Mouse (Mus musculus): Measurements from ENCODE around the gene Tle3. TPM values are rescaled to one million over a fixed set of nuclear protein-coding genes. Genes with fewer than 3 reads are reported as not detected.
A peak's percentile ranks its signal among the peaks of the same experiment; 100 is the strongest.

Tle3 gene
- polyA plus RNA-seq, 1 experiment = 67.0 TPM

- TF ChIP-seq POLR2A (IDR thresholded peaks at IDR 0.05; ENCODE audit: borderline replicate concordance, control insufficient read depth, low read depth, low read length) (no peak), CTCF (IDR thresholded peaks at IDR 0.05; ENCODE audit: control insufficient read depth, insufficient read depth, low read length) (no peak)
- 17% methylated on average over 6 of the region's 6 CpGs for WGBS
Observed at GRCm38 (mm10) chr9:61427051-61427450, 54.9 kb downstream of the Tle3 start.

DNA sequence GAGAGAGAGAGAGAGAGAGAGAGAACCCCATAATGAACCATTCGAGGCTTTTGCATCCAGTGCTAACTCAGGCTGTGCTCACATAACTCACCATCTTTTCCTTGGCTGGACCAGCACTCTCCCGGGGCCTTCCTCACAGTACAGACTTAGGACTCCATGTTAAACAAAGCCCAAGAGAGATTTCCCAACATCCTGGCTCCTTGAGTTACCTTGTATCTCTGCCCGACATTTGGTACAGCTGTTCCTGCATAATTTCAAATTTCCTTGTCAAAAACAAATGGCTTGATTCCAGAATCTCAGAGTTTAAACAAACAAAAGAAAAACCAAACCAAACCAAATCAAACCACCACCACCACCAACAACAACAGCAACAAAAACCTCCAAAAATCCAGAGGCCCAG lies 55.7 kb downstream of the Tle3 start:
- Histone ChIP-seq H3K4me3 (replicated peaks; ENCODE audit: control insufficient read depth, low read depth, low read length) (no peak overlapping the region), H3K4me1 (ENCODE audit: control insufficient read depth, insufficient read depth, low read length) (peaks cover 12% of the 10 kb centered on the region), H3K27ac (ENCODE audit: control insufficient read depth, insufficient read depth, low read depth, low read length, poor library complexity) (no peak overlapping the region)
- no peak for TF ChIP-seq CTCF (IDR thresholded peaks at IDR 0.05; ENCODE audit: control insufficient read depth, insufficient read depth, low read length)
- WGBS = 68% methylated on average over 3 of the region's 3 CpGs

More at GRCm38 (mm10) chr9:61427051-61427450, 54.9 kb downstream of the Tle3 start:
- Histone ChIP-seq H3K4me1 (ENCODE audit: control insufficient read depth, insufficient read depth, low read length) (peaks cover 8% of the 10 kb centered on the region), H3K27ac (ENCODE audit: control insufficient read depth, insufficient read depth, low read depth, low read length, poor library complexity) (no peak overlapping the region), H3K4me3 (replicated peaks; ENCODE audit: control insufficient read depth, low read depth, low read length) (no peak overlapping the region)

GRCm38 (mm10) chr9:61431830-61432229 lies 59.7 kb downstream of the Tle3 start:
- peaks cover 9% of the 10 kb centered on the region for H3K4me1 ChIP-seq (ENCODE audit: control insufficient read depth, insufficient read depth, low read length)
- peak overlapping the region; percentile 4; the same call in 1 of the 2 replicates for H3K27ac ChIP-seq (ENCODE audit: control insufficient read depth, insufficient read depth, low read depth, low read length, poor library complexity)
- WGBS = 25% methylated on average over 4 of the region's 4 CpGs
- TF ChIP-seq POLR2A (IDR thresholded peaks at IDR 0.05; ENCODE audit: borderline replicate concordance, control insufficient read depth, low read depth, low read length) (no peak), CTCF (IDR thresholded peaks at IDR 0.05; ENCODE audit: control insufficient read depth, insufficient read depth, low read length) (no peak)
- H3K4me3 ChIP-seq (replicated peaks; ENCODE audit: control insufficient read depth, low read depth, low read length) = no peak overlapping the region

GRCm38 (mm10) chr9:61433206-61433605 lies 61.0 kb downstream of the Tle3 start:
- H3K4me1 ChIP-seq (ENCODE audit: control insufficient read depth, insufficient read depth, low read length) = peaks cover 9% of the 10 kb centered on the region
- H3K4me3 ChIP-seq (replicated peaks; ENCODE audit: control insufficient read depth, low read depth, low read length) = no peak overlapping the region
- H3K27ac ChIP-seq (ENCODE audit: control insufficient read depth, insufficient read depth, low read depth, low read length, poor library complexity) = no peak overlapping the region
- TF ChIP-seq CTCF (IDR thresholded peaks at IDR 0.05; ENCODE audit: control insufficient read depth, insufficient read depth, low read length) (no peak), POLR2A (IDR thresholded peaks at IDR 0.05; ENCODE audit: borderline replicate concordance, control insufficient read depth, low read depth, low read length) (no peak)
- WGBS = 69% methylated on average over 2 of the region's 2 CpGs

- no peak overlapping the region for H3K4me3 ChIP-seq (replicated peaks; ENCODE audit: control insufficient read depth, low read depth, low read length)
- no peak for TF ChIP-seq POLR2A (IDR thresholded peaks at IDR 0.05; ENCODE audit: borderline replicate concordance, control insufficient read depth, low read depth, low read length)
- no peak for TF ChIP-seq CTCF (IDR thresholded peaks at IDR 0.05; ENCODE audit: control insufficient read depth, insufficient read depth, low read length)
- no peak overlapping the region for H3K27ac ChIP-seq (ENCODE audit: control insufficient read depth, insufficient read depth, low read depth, low read length, poor library complexity)
- 73% methylated on average over 11 of the region's 11 CpGs for WGBS
- H3K4me1 ChIP-seq (ENCODE audit: control insufficient read depth, insufficient read depth, low read length) = peaks cover 9% of the 10 kb centered on the region
Observed at GRCm38 (mm10) chr9:61434062-61434461, 61.9 kb downstream of the Tle3 start.

GRCm38 (mm10) chr9:61435191-61435989 lies 63.2 kb downstream of the Tle3 start:
- 67% methylated on average over 8 of the region's 8 CpGs for WGBS
- Histone ChIP-seq H3K27ac (ENCODE audit: control insufficient read depth, insufficient read depth, low read depth, low read length, poor library complexity) (no peak overlapping the region), H3K4me3 (replicated peaks; ENCODE audit: control insufficient read depth, low read depth, low read length) (no peak overlapping the region), H3K4me1 (ENCODE audit: control insufficient read depth, insufficient read depth, low read length) (peaks cover 9% of the 10 kb centered on the region)
- TF ChIP-seq POLR2A (IDR thresholded peaks at IDR 0.05; ENCODE audit: borderline replicate concordance, control insufficient read depth, low read depth, low read length) (no peak), CTCF (IDR thresholded peaks at IDR 0.05; ENCODE audit: control insufficient read depth, insufficient read depth, low read length) (no peak)

GRCm38 (mm10) chr9:61436104-61436503 lies 63.9 kb downstream of the Tle3 start:
- no peak overlapping the region for H3K27ac ChIP-seq (ENCODE audit: control insufficient read depth, insufficient read depth, low read depth, low read length, poor library complexity)
- TF ChIP-seq CTCF (IDR thresholded peaks at IDR 0.05; ENCODE audit: control insufficient read depth, insufficient read depth, low read length) (no peak), POLR2A (IDR thresholded peaks at IDR 0.05; ENCODE audit: borderline replicate concordance, control insufficient read depth, low read depth, low read length) (no peak)
- WGBS = 77% methylated on average over 2 of the region's 2 CpGs
- no peak overlapping the region for H3K4me3 ChIP-seq (replicated peaks; ENCODE audit: control insufficient read depth, low read depth, low read length)
- H3K4me1 ChIP-seq (ENCODE audit: control insufficient read depth, insufficient read depth, low read length) = peaks cover 8% of the 10 kb centered on the region

DNA sequence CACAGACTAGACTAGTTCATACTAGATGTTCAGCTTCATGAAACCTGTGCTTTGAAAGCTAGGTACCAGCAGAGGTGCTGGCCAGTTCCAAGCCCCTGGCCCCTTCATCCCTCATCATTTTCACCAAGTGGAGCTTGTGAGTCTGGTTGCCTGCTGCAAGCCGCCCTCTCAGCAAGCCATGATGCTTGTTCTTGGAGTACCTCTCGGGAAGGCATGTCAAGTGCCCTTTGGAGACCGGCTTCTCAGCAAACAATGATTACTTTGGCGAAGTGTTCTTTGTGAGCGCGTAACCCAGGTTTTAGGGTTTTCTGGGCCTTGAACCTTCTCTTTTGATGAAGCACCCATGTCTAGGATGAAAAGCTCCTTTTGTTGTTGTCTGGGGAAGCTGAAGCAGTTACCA lies 64.6 kb downstream of the Tle3 start:
- TF ChIP-seq CTCF (IDR thresholded peaks at IDR 0.05; ENCODE audit: control insufficient read depth, insufficient read depth, low read length) (no peak), POLR2A (IDR thresholded peaks at IDR 0.05; ENCODE audit: borderline replicate concordance, control insufficient read depth, low read depth, low read length) (no peak)
- peaks cover 5% of the 10 kb centered on the region for H3K4me1 ChIP-seq (ENCODE audit: control insufficient read depth, insufficient read depth, low read length)
- no peak overlapping the region for H3K27ac ChIP-seq (ENCODE audit: control insufficient read depth, insufficient read depth, low read depth, low read length, poor library complexity)
- WGBS = 91% methylated on average over 6 of the region's 6 CpGs
- no peak overlapping the region for H3K4me3 ChIP-seq (replicated peaks; ENCODE audit: control insufficient read depth, low read depth, low read length)

All from bone marrow, adult 2 months (tissue).